Mouse (Mus musculus) mature B cell (primary cell): ENCODE measurements around the gene Tmcc3.

ENCODE experiments used
- in situ Hi-C: fragments of 300-500 bp; cut with MboI; formaldehyde crosslinking; loops from 2 replicates; pipeline ENCODE4 v1.14.3; 2019

Gene Tmcc3

DNA sequence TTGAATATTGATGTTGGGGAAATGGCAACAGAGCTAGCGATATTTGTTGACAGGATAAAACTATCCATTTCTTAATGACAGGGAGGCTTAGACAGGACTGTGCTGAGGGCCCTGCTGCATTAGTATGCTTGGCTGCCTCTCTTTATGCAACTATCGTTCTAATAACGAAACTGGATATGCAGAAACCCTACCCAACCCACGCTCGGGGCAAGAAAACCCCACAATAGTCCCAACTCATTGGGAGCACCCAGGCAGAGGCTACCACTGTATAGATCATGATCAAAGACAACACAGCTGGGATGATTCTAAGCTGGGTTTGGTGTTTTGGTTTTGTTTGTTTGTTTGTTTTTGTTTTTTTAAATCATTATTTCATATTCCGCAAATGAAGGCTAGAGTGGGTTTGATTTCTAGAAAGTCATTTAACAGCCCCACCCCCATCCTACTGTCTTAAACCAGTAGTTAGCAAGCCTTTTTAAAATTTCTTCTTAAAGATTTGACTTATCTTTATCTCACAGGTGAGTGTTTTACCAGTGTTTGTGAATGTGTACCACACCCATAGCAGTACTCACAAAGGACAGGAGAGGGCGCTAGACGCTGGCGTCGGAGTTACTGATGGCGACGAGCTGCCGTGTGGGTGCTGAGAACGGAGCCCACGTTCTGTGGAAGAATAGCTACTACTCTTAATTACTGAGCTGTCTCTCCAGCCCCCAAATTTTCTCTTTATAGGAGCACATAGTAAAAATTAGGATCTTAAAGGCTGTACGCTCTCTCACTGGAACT lies 20.8 kb downstream of the Tmcc3 start:
- in situ Hi-C loops = no loop called here

- in situ Hi-C loops = no loop called here
Measured at GRCm38 (mm10) chr10:94333328-94333727, 21.6 kb downstream of the Tmcc3 start.

GRCm38 (mm10) chr10:94335047-94335446 lies 23.3 kb downstream of the Tmcc3 start:
- in situ Hi-C loops = no loop called here

DNA sequence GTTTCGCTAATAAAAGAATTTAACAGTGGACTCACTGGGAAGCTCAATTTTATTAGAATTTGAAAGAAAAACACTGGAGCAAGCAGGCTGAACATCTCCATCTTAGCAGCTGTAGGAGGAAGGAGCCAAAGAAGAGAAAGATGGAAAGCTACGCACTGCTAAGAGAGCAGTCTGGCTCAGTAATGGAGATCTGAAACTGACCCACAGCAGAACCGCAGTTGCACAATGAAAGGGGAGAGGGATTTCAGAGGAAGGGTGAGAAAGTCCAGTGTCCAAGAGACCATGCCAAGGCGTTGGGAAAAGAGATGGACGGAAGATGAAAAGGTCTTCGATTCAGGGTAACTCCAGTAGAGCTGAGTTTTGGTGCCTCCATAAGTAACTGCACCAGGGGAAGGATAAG lies 24.3 kb downstream of the Tmcc3 start:
- in situ Hi-C loops = no loop called here

- in situ Hi-C loops = no loop called here
Measured at GRCm38 (mm10) chr10:94341501-94341900, 29.8 kb downstream of the Tmcc3 start.

- in situ Hi-C loops = no loop called here
Measured at GRCm38 (mm10) chr10:94342256-94342655, 30.5 kb downstream of the Tmcc3 start.

DNA sequence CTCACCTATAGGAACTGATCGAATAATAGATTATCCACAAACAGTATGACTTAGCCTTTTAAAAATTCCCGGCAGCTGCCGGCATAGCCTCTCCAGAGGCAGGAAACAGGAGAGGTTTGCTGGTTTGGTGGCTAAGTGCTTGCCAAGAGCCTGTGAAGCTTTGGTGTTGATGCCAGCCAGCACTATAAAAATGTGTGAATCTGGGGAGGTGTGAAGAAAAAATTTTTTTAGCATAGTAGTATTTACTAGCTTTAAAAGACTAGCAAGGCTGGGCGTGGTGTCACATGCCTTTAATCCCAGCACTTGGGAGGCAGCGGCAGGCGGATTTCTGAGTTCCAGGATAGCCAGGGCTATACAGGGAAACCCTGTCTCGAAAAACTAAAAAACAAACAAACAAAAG lies 31.8 kb downstream of the Tmcc3 start:
- in situ Hi-C loops = no loop called here

DNA sequence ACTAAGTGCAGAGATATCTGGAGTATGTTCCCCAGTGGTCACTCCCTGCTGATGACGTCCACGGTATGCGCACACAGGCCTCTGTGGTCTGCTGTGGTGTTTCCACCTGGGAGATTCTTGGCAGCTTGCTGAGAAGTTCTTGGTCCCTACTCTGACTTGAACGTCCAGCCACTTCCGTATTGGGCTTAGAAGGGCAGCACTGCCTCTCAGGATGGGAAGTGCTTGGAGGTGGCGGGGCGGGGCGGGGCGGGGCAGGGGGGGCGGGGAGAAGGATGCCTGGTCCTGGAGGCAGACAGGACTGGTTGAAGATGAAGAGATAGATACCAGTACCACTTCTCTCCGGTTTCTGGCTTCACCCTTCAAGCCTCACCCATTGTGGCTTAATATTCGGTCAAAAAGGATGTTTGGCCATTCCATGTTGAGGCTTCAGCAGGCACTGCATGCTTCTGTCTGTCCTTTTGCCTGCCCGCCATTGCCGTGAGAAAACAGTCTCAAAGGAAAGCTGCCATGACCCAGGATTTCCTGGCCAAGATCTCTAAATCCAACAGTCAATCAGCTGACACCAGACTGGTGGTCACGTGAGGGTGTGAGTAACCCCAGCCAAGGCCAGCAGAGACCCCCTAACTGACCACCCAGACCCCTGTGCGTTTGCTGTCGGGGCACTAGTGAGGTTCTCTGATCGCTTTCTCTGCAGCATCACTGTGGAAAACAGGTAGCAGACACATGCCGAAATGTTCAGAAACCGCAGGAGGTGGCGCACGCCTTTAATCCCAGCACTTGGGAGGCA lies 33.1 kb downstream of the Tmcc3 start:
- in situ Hi-C loops = no loop called here

GRCm38 (mm10) chr10:94345509-94346252 lies 33.9 kb downstream of the Tmcc3 start:
- in situ Hi-C loops = no loop called here

DNA sequence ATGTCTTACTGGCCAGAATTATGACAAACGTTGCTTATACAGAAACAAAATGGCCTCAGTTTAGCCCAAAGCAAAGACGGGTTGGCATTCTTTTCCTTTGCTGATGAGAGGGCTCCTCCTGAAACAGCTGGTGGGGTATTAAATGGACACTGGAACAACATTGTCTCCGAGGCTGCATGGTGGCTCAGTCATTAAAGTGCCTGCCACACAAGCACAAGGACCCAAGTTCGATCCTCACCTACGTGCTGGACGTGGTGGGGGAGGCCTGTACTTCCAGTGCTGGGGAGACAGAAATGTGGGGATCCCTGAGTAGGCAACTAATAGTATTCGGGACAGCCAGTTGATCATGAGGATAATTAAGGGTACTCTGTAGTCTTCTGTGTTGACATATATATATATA lies 34.8 kb downstream of the Tmcc3 start:
- in situ Hi-C loops = no loop called here

- in situ Hi-C loops = no loop called here
Measured at GRCm38 (mm10) chr10:94347296-94347695, 35.5 kb downstream of the Tmcc3 start.

DNA sequence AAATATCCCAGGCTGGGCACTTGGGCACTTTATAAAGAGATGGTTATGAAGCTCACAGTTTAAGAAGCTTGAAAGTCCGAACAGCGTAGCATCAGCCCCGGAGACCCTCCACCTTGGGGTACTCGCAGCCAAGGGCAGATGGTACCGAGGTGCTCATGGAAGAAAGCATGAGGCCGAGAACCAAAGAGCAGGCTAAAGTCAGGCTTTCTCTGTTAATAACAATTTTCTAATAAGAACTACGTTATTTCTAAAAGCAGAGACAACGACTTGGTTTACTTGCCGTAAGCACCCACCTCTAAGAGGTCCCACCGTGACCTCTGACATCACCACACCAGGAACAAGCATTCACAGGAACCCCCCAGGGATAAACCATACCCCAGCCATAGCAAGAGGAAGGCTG lies 36.2 kb downstream of the Tmcc3 start:
- in situ Hi-C loops = no loop called here

- in situ Hi-C loops = no loop called here
Measured at GRCm38 (mm10) chr10:94350207-94350606, 38.5 kb downstream of the Tmcc3 start.

DNA sequence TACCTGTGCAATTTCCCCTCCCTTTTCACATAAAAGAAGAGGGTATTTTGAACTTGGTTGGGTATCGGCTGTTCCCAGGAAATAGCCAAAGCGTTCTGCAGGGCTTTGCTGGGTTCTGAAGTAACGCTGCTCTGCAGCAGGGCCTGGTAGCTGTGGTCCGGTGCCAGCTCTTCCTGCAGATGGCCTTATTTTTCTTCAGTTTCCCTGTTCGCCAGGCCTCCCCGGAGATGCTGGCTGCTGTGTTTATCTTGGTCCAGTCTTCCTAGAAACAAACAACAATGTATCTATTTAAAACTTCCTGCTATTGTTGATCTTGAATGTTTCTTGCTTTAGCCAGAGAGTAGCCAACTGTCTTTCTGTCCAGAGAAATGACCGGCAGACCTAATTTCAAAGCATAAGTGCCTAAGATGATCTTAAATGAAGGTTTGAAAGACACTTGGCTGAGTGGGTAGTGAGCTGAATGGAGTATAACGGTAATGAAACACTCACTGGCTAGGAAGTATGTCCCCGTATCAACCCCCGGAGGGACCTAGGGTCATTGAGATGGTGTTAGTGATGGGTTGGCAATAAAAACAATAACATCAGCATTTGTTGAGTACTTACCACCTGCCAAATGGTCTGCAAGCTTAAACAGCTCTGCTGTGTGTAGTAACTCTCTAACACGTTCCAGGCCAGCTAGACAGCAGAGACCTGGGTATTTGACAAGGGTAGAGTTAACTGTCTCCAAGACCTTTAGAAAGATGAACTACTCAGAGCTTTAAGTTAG lies 39.3 kb downstream of the Tmcc3 start:
- in situ Hi-C loops = no loop called here

- in situ Hi-C loops = no loop called here
Measured at GRCm38 (mm10) chr10:94352172-94352876, 40.6 kb downstream of the Tmcc3 start.

- in situ Hi-C loops = no loop called here
Measured at GRCm38 (mm10) chr10:94352877-94353853, 41.4 kb downstream of the Tmcc3 start.

DNA sequence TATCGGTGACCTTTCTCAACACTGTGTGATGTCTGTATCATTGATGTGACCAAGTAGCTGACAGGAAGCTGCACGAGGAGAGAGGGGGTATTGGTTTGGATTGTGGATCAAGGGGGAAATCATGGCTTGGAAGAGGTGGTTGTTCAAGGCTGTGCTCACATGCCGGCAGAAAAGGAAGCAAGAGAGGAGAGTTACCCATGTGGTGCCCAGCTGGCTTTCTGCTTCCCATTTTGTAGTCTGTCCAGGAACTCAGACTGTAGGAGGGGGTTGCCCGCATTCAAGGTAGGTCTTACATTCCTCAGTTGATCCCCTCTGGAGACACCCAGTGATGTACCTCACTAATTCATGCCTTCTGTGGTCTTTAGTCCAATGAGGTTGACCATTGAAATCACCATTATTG lies 42.3 kb downstream of the Tmcc3 start:
- in situ Hi-C loops = no loop called here

GRCm38 (mm10) chr10:94354427-94354826 lies 42.7 kb downstream of the Tmcc3 start:
- in situ Hi-C loops = no loop called here

DNA sequence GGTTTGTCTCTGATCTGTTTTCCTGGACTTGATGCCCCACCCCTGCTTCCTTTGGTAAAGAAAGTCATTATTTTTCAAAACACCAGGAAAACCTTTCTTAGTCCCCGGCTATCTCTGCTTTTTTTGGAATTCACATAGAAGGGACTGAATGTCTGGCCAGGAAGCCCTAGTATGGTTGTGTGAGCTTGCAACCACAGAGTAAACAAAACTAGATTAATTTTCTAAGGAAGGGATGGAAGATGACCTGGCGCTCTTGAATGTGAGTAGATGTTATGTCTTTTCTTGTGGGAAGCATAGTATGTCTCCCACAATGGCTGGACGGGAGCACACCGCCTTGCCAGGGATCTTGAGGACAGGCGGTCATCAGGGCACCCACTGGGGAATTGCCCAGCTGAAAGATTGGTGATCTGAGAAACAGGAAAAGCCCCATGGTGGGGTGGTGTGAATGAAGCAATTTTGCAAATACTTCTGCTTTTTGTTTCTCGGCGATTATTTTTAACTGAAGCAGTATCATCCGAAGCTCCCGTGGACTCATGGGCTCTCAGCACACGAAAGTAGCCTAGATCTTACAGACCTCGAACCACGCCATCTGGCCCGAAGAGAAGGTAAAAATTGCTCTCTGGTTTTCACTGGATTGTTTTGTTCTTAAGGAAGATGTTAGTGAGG lies 44.9 kb downstream of the Tmcc3 start:
- in situ Hi-C loops = no loop called here
